Mouse (Mus musculus) CD4-positive helper T cell, adult 2 months (primary cell): Measurements from ENCODE around the gene Tfpt.
"Not testable (repeated sequence)": the region's sequence is repeated elsewhere in the genome, so short reads cannot be mapped to it uniquely, and the experiment has no call there.

Experiments
- DNase-seq: peaks from one replicate; pipeline ENCODE4 v3.0.0-alpha.2; 2012; ENCODE audit warnings: low read depth, missing footprints, low spot score

Gene Tfpt

DNA sequence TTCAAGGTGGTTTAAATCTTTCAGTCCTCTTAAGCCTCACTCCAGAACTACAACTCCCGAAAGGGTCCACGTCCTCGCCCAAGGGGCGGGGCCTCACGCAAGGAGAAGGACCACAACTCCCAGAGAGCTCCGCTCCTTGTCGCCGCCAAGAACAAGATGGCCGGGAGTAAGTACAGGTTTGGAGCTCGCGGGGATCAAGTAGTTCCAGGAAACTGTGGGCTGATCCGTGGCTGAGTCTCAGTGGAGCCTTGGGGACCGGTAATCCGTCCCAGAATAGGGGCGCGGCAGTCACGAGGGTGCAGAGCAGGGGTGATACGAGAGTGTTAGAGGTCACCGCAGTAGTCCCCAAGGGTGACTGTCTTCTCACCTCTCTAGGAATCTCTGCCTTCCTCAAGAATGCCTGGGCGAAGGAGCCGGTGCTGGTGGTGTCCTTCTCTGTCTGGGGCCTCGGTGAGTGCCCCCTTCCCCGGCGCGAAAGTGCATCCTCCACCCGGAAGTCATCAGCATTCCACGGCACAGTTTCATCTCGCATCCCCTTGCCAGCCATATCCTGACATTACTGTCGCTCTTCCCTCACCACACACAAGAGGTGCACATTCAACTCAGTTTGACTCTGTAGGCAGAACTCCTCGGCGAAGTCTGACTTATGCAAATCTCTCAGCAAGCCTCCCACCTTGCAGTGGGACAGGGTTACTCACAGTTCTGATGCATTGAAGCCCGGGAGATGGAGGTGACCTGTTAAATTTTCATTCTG lies 12.3 kb downstream of the Tfpt start, which contains the start of gene Ndufa3:
Gene Ndufa3 (plus strand): TSS at position 132 of the 754 bp plus-strand sequence.
- peak; percentile 95 for DNase-seq

- DNase-seq = no peak
These were observed 13.1 kb downstream of the Tfpt start for GRCm38 (mm10) chr7:3616389-3617241.

DNA sequence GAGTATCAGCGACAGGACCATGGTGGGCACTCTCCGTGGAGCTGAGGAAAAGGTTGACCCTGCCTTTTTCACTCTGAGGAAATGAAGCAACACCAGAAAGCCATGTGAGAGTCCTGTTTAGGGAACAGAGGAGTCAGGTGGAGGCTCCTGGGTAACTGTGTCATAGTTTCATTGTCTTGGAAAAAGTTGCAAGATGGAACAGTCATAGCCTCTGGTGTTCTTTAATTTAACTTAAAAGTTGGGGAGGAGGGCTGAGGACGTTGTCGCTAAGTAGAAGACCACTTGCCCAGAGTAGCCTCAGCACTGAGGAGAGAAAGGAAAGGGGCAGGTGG lies 13.7 kb downstream of the Tfpt start, which contains the start of gene Oscar:
Gene Oscar (minus strand): TSS at position 101 of the 332 bp plus-strand sequence.
- DNase-seq = no peak

GRCm38 (mm10) chr7:3614021-3614420 lies 15.7 kb downstream of the Tfpt start:
- no peak for DNase-seq

- no peak for DNase-seq
These were observed 18.7 kb downstream of the Tfpt start for GRCm38 (mm10) chr7:3611006-3611405.

GRCm38 (mm10) chr7:3610437-3610836 lies 19.3 kb downstream of the Tfpt start:
- DNase-seq = no peak

GRCm38 (mm10) chr7:3609082-3609481 lies 20.6 kb downstream of the Tfpt start:
- no peak for DNase-seq

DNA sequence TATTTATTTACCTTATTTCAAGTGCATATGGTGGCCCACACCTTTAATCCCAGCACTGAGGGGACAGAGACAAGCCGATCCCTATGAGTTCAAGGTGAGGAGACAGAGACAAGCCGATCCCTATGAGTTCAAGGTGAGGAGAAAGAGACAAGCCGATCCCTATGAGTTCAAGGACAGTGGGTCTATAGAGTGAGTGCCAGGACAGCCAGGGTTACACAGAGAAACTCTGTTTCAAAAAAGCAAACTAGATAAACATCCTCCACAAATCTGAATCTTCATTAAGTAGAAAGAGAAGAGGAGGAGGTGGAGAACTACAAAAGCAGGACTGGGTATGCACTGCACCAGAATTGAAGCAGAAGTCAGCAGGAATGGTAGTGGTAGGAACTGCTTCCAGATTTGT lies 21.1 kb downstream of the Tfpt start:
- no peak for DNase-seq

GRCm38 (mm10) chr7:3607391-3607790 lies 22.3 kb downstream of the Tfpt start:
- no peak for DNase-seq

DNA sequence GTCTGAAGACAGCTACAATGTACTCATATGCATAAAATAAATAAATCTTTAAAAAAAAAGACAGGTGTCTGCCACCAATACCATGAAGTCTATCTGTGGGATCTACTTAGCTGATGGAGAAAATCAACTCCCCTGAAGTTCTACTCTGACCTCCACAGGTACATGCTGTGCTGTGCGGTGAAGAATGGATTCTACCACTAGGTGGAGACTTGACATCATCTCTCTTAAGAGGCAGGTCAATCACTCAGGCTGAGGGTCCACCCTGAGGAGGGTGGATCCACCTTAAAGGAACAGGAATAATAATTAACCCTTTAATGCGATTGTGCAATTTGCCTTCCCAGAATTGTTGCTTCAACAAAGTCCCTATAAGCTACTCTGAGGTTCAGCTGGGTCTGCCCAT lies 22.9 kb downstream of the Tfpt start:
- DNase-seq = peak; percentile 41

- peak; percentile 77 for DNase-seq
These were observed 28.6 kb downstream of the Tfpt start for GRCm38 (mm10) chr7:3601119-3601518.

DNA sequence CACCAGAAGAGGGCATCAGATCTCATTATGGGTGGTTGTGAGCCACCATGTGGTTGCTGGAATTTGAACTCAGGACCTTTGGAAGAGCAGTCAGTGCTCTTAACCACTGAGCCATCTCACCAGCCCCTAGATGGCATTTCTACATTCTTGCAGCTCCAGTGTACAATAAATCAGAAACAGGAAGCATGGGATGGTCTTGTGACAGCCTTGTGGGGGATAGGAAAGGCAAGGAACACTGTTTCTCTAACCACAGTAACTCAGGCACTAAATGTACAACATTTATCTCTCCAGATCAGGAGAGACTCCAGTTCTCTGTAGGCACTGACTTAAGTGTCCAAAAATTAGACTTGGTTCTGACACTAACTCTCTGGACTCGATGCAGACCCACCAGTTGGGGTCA lies 32.0 kb downstream of the Tfpt start:
- not testable (repeated sequence) for DNase-seq

DNA sequence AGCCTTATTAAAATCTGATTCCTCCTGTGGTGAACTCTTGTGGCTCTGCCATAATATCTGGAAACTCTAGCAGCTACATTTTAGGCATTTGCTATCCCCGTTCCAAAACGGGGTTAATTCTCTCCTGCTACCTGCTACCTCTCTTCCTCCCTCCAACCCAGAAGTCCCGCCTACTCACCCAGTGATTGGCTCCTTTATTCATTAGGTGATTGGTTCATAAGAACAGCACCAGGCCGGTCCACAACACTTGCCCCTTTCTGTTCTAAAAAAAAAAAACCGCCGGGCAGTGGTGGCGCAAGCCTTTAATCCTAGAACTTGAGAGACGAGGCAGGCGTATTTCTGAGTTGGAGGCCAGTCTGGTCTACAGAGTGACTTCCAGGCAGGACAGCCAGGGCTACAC lies 34.6 kb downstream of the Tfpt start:
- peak; percentile 68 for DNase-seq

DNA sequence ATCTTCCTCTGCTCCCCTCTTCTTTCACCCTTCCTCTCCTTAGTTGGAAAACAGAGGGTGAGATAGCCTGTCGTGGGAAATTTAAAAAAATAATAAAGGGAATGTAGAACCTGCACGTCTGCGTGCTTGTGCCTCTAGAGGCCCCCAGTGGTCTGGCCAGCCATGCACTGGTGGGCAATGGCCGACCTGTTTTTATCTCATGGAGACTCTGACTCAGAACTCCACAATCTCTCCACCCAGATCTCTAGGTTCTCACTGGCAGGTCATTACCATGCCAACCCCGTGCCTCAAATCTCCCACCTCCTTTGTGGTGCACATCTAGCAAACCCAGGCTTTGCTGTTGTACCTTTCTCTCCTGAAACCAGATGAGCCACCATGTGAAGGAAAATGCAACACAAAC lies 35.0 kb downstream of the Tfpt start:
- peak; percentile 39 for DNase-seq

- no peak for DNase-seq
These were observed 35.9 kb downstream of the Tfpt start for GRCm38 (mm10) chr7:3593855-3594254.

- no peak for DNase-seq
These were observed 38.2 kb downstream of the Tfpt start for GRCm38 (mm10) chr7:3591534-3591933.

GRCm38 (mm10) chr7:3590550-3590949 lies 39.2 kb downstream of the Tfpt start:
- DNase-seq = no peak

- no peak for DNase-seq
These were observed 42.4 kb downstream of the Tfpt start for GRCm38 (mm10) chr7:3587292-3587691.

DNA sequence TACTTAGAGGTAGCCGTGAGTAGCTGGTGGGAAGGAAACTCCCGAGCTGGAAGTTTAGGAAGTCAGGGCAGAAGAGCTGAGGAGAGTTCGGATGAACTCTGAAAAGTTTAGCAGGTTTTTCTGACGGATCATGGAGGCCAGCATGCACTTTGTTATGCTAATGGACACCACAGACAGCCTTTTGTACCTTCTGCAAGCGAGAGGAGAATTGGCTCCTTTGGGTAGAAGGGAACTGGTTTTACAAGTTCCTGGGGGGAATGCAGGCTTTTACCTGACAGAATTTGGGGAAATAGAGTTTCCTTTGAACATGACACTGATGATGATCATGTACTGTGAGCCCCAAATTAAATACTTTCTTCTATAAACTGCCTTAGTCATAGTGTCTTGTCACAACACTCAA lies 43.5 kb downstream of the Tfpt start:
- no peak for DNase-seq

DNA sequence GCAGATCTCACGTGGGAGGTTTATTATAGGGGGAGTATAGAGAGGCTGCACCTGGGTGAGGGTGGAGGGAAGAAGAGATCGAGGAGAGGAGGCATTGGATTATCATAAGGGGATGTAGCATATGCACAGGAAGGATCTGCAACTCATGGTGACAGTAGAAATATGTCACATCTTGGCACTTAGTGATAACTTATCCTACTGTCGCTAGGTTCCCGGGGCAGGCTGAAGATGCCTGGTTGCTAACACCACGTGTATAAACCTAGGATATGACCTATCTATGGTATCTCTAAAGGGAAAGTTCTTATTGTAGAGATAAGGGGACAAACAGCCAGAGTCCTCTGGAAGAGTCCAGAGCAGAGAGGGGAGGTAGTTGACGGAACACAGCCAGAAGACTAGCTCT lies 44.0 kb downstream of the Tfpt start:
- no peak for DNase-seq

- DNase-seq = no peak
These were observed 49.7 kb downstream of the Tfpt start for GRCm38 (mm10) chr7:3580029-3580428.

DNA sequence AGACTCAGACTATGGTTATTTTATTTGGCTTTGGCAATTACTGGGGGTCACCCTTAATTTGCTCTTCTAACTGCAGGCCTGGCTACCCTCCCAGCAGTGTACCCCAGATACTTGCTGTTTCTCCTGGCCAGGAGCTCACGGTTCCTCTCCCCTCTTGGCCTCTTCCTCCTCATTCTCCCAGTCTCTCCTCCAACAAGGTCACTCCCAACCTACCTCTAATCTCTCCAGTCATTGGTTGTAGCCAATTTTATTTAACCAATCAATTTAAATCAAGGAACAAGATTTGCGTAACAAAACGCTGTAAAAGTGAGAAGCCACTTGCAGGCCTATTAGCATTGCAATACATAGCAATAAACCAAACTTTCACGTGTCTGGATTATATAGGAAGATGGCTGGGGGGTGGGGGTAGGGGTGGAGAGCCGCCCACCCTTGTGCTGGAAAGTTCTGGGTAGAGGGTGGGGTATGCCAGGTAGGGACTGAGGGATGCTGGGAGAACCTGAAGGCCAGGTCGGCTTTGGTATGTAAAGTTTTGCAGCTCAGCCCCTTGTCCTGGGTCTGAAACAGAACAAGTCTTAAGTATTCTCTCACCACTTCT lies 50.7 kb downstream of the Tfpt start:
- no peak for DNase-seq
